Mouse (Mus musculus): ENCODE results near the gene Nr2f1. TPM values are rescaled to one million over a fixed set of nuclear protein-coding genes. Genes with fewer than 3 reads are reported as not detected.

Gene Nr2f1
- polyA plus RNA-seq, 1 experiment from 2014 or later = 61.2 TPM

Other genes starting within 250 kb of the Nr2f1 start
- 1.2 and 1.3 TPM in 2 replicates for gene Pou5f2, start 174.9 kb downstream of the Nr2f1 start, polyA plus RNA-seq (2015; fragmentation: Nextera tagmentation; extraction: Ambion mirVana)